Mouse (Mus musculus): ENCODE measurements at regions not wholly inside any gene's neighbourhood (a gene's known extent, or its start where the extent isn't known, plus 50 kb on each side); places are given as distances from the start of the nearest gene placed in this dataset.
"Not testable (repeated sequence)": the region's sequence is repeated elsewhere in the genome, so short reads cannot be mapped to it uniquely, and the experiment has no call there.

- Histone ChIP-seq H3K27me3 (ENCODE audit: control insufficient read depth, insufficient read depth, low read length, poor library complexity, severe bottlenecking) (no peaks in the 10 kb centered on the region; the same call in 1 of the 2 replicates), H3K27ac (ENCODE audit: insufficient read depth, low read length) (no peak overlapping the region), H3K4me3 (ENCODE audit: low read depth, low read length) (no peak overlapping the region), H3K9ac (ENCODE audit: low read depth, poor library complexity, severe bottlenecking) (no peak overlapping the region), H3K4me1 (ENCODE audit: control insufficient read depth, insufficient read depth, low read length) (no peaks in the 10 kb centered on the region), H3K9me3 (replicated peaks; ENCODE audit: control insufficient read depth, insufficient read depth, low read length, poor library complexity, severe bottlenecking) (no peaks in the 10 kb centered on the region), H3K36me3 (ENCODE audit: control insufficient read depth, insufficient read depth, low read length, poor library complexity, severe bottlenecking) (no peaks in the 10 kb centered on the region)
- TF ChIP-seq CTCF (IDR thresholded peaks at IDR 0.05; ENCODE audit: low read depth, low read length) (no peak), EP300 (IDR thresholded peaks at IDR 0.05; ENCODE audit: insufficient read depth, low read depth, low read length) (no peak), POLR2A (IDR thresholded peaks at IDR 0.05; ENCODE audit: insufficient read depth, low read length) (no peak)
These were observed 874.1 kb downstream of the Robo2 start for GRCm38 (mm10) chr16:73537541-73537940.

- H3K36me3 ChIP-seq (ENCODE audit: control insufficient read depth, insufficient read depth, low read length, poor library complexity, severe bottlenecking), result no peaks in the 10 kb centered on the region
- no peak overlapping the region for H3K27ac ChIP-seq (ENCODE audit: insufficient read depth, low read length)
- H3K27me3 ChIP-seq (ENCODE audit: control insufficient read depth, insufficient read depth, low read length, poor library complexity, severe bottlenecking), result no peaks in the 10 kb centered on the region; the same call in 1 of the 2 replicates
- H3K4me1 ChIP-seq (ENCODE audit: control insufficient read depth, insufficient read depth, low read length), result no peaks in the 10 kb centered on the region
- H3K9me3 ChIP-seq (replicated peaks; ENCODE audit: control insufficient read depth, insufficient read depth, low read length, poor library complexity, severe bottlenecking), result no peaks in the 10 kb centered on the region
- no peak overlapping the region for H3K4me3 ChIP-seq (ENCODE audit: low read depth, low read length)
- no peak for TF ChIP-seq POLR2A (IDR thresholded peaks at IDR 0.05; ENCODE audit: insufficient read depth, low read length)
- no peak for TF ChIP-seq EP300 (IDR thresholded peaks at IDR 0.05; ENCODE audit: insufficient read depth, low read depth, low read length)
- H3K9ac ChIP-seq (ENCODE audit: low read depth, poor library complexity, severe bottlenecking), result no peak overlapping the region
These were observed 881.4 kb downstream of the Robo2 start for GRCm38 (mm10) chr16:73530191-73530590.

GRCm38 (mm10) chr16:73522931-73523330 lies 888.7 kb downstream of the Robo2 start:
- not testable (repeated sequence) for H3K36me3 ChIP-seq (ENCODE audit: control insufficient read depth, insufficient read depth, low read length, poor library complexity, severe bottlenecking); H3K9ac ChIP-seq (ENCODE audit: low read depth, poor library complexity, severe bottlenecking)

GRCm38 (mm10) chr16:73504759-73505158 lies 906.9 kb downstream of the Robo2 start:
- TF ChIP-seq POLR2A (IDR thresholded peaks at IDR 0.05; ENCODE audit: insufficient read depth, low read length) (no peak), EP300 (IDR thresholded peaks at IDR 0.05; ENCODE audit: insufficient read depth, low read depth, low read length) (no peak), CTCF (IDR thresholded peaks at IDR 0.05; ENCODE audit: low read depth, low read length) (no peak)
- Histone ChIP-seq H3K4me1 (ENCODE audit: control insufficient read depth, insufficient read depth, low read length) (no peaks in the 10 kb centered on the region), H3K4me3 (ENCODE audit: low read depth, low read length) (no peak overlapping the region), H3K9ac (ENCODE audit: low read depth, poor library complexity, severe bottlenecking) (no peak overlapping the region), H3K9me3 (replicated peaks; ENCODE audit: control insufficient read depth, insufficient read depth, low read length, poor library complexity, severe bottlenecking) (no peaks in the 10 kb centered on the region), H3K27me3 (ENCODE audit: control insufficient read depth, insufficient read depth, low read length, poor library complexity, severe bottlenecking) (no peaks in the 10 kb centered on the region), H3K27ac (ENCODE audit: insufficient read depth, low read length) (no peak overlapping the region), H3K36me3 (ENCODE audit: control insufficient read depth, insufficient read depth, low read length, poor library complexity, severe bottlenecking) (no peaks in the 10 kb centered on the region)

More at GRCm38 (mm10) chr16:73522931-73523330, 888.7 kb downstream of the Robo2 start:
- not testable (repeated sequence) for H3K27me3 ChIP-seq (ENCODE audit: control insufficient read depth, insufficient read depth, low read length, poor library complexity, severe bottlenecking); H3K9me3 ChIP-seq (replicated peaks; ENCODE audit: control insufficient read depth, insufficient read depth, low read length, poor library complexity, severe bottlenecking); H3K27ac ChIP-seq (ENCODE audit: insufficient read depth, low read length); H3K4me3 ChIP-seq (ENCODE audit: low read depth, low read length); H3K4me1 ChIP-seq (ENCODE audit: control insufficient read depth, insufficient read depth, low read length)

GRCm38 (mm10) chr16:73498636-73499208 lies 912.9 kb downstream of the Robo2 start:
- TF ChIP-seq POLR2A (IDR thresholded peaks at IDR 0.05; ENCODE audit: insufficient read depth, low read length) (no peak), EP300 (IDR thresholded peaks at IDR 0.05; ENCODE audit: insufficient read depth, low read depth, low read length) (no peak), CTCF (IDR thresholded peaks at IDR 0.05; ENCODE audit: low read depth, low read length) (no peak)
- Histone ChIP-seq H3K36me3 (ENCODE audit: control insufficient read depth, insufficient read depth, low read length, poor library complexity, severe bottlenecking) (no peaks in the 10 kb centered on the region), H3K9me3 (replicated peaks; ENCODE audit: control insufficient read depth, insufficient read depth, low read length, poor library complexity, severe bottlenecking) (no peaks in the 10 kb centered on the region), H3K4me3 (ENCODE audit: low read depth, low read length) (no peak overlapping the region), H3K4me1 (ENCODE audit: control insufficient read depth, insufficient read depth, low read length) (peaks cover 4% of the 10 kb centered on the region), H3K27me3 (ENCODE audit: control insufficient read depth, insufficient read depth, low read length, poor library complexity, severe bottlenecking) (no peaks in the 10 kb centered on the region), H3K9ac (ENCODE audit: low read depth, poor library complexity, severe bottlenecking) (no peak overlapping the region), H3K27ac (ENCODE audit: insufficient read depth, low read length) (no peak overlapping the region)

- no peak for TF ChIP-seq EP300 (IDR thresholded peaks at IDR 0.05; ENCODE audit: insufficient read depth, low read depth, low read length)
- TF ChIP-seq POLR2A (IDR thresholded peaks at IDR 0.05; ENCODE audit: insufficient read depth, low read length), result no peak
- no peak for TF ChIP-seq CTCF (IDR thresholded peaks at IDR 0.05; ENCODE audit: low read depth, low read length)
- H3K9me3 ChIP-seq (replicated peaks; ENCODE audit: control insufficient read depth, insufficient read depth, low read length, poor library complexity, severe bottlenecking), result no peaks in the 10 kb centered on the region
- H3K27me3 ChIP-seq (ENCODE audit: control insufficient read depth, insufficient read depth, low read length, poor library complexity, severe bottlenecking), result no peaks in the 10 kb centered on the region
- no peaks in the 10 kb centered on the region for H3K36me3 ChIP-seq (ENCODE audit: control insufficient read depth, insufficient read depth, low read length, poor library complexity, severe bottlenecking)
- no peak overlapping the region for H3K4me3 ChIP-seq (ENCODE audit: low read depth, low read length)
- no peaks in the 10 kb centered on the region for H3K4me1 ChIP-seq (ENCODE audit: control insufficient read depth, insufficient read depth, low read length)
- no peak overlapping the region for H3K27ac ChIP-seq (ENCODE audit: insufficient read depth, low read length)
- no peak overlapping the region for H3K9ac ChIP-seq (ENCODE audit: low read depth, poor library complexity, severe bottlenecking)
These were observed 928.3 kb downstream of the Robo2 start for GRCm38 (mm10) chr16:73483214-73483856.

Measured in ES-Bruce4 (cell line).